Mouse (Mus musculus) liver, embryonic 13.5 days (tissue): ENCODE results near the gene Strc. TPM values are rescaled to one million over a fixed set of nuclear protein-coding genes. Genes with fewer than 3 reads are reported as not detected.

Experiments
- ATAC-seq: fragments of 200-750 bp; cut with Nextera tagmentation; 2 replicates; pipeline ENCODE4 v1.8.0; 2017; ENCODE audit warnings: low read depth, mild to moderate bottlenecking, moderate number of reproducible peaks, moderate library complexity
- DNase-seq: peaks from one replicate; pipeline ENCODE4 v3.0.0; 2022
- H3K27ac ChIP-seq: fragments of 300-500 bp; sonication (generic); 2 replicates; pipeline ENCODE4 v1.5.1; 2015; ENCODE audit warnings: moderate library complexity, mild to moderate bottlenecking, inconsistent platforms
- H3K27me3 ChIP-seq: fragments of 300-500 bp; sonication (generic); 2 replicates; pipeline ENCODE4 v1.6.1; 2015; ENCODE audit warnings: mild to moderate bottlenecking, inconsistent platforms
- H3K36me3 ChIP-seq: fragments of 300-500 bp; sonication (generic); 2 replicates; pipeline ENCODE4 v1.6.1; 2015; ENCODE audit warnings: mild to moderate bottlenecking, inconsistent platforms
- H3K4me1 ChIP-seq: fragments of 300-500 bp; sonication (generic); replicated peaks from 2 replicates; pipeline ENCODE4 v1.6.1; 2015; ENCODE audit warnings: inconsistent platforms
- H3K4me2 ChIP-seq: fragments of 300-500 bp; sonication (generic); 2 replicates; pipeline ENCODE4 v1.6.1; 2015; ENCODE audit warnings: inconsistent platforms, mild to moderate bottlenecking, moderate library complexity
- H3K4me3 ChIP-seq: fragments of 300-500 bp; sonication (generic); replicated peaks from 2 replicates; pipeline ENCODE4 v1.5.1; 2015; ENCODE audit warnings: mild to moderate bottlenecking, inconsistent platforms
- H3K9ac ChIP-seq: fragments of 300-500 bp; sonication (generic); 2 replicates; pipeline ENCODE4 v1.6.1; 2015; ENCODE audit warnings: mild to moderate bottlenecking, inconsistent platforms
- H3K9me3 ChIP-seq: fragments of 300-500 bp; sonication (generic); replicated peaks from 2 replicates; pipeline ENCODE4 v1.6.1; 2016; ENCODE audit warnings: inconsistent platforms
- WGBS: fragments of 180-500 bp; shearing (Covaris S2); methylation state at CpG from one replicate; pipeline ENCODE4 v1.1.7; 2015; ENCODE audit not compliant: insufficient replicate concordance; 5-methylcytosine and 5-hydroxymethylcytosine counted together
- polyA plus RNA-seq: library from polyadenylated mRNA; unstranded; fragments of >200 nt; fragmentation: Nextera tagmentation; extraction: Ambion mirVana; gene quantifications from 2 replicates; pipeline ENCODE4 v1.2.1, GENCODE M21; 2015

Gene Strc
- polyA plus RNA-seq, 1 experiment from 2014 or later, result not detected

- H3K27ac ChIP-seq, result no peak overlapping the region
- H3K4me2 ChIP-seq, result no peak overlapping the region
- DNase-seq, result peak; percentile 55
- peaks cover 12% of the 10 kb centered on the region for H3K4me1 ChIP-seq
- no peaks in the 10 kb centered on the region for H3K36me3 ChIP-seq
- WGBS, result 24% methylated on average over 4 of the region's 4 CpGs
- no peak overlapping the region for H3K4me3 ChIP-seq
- H3K27me3 ChIP-seq, result no peaks in the 10 kb centered on the region
- no peak overlapping the region for H3K9ac ChIP-seq
- H3K9me3 ChIP-seq, result no peaks in the 10 kb centered on the region
- ATAC-seq, result peak; percentile 27; the same call in 1 of the 2 replicates
These were observed 21.2 kb upstream of the Strc start for GRCm38 (mm10) chr2:121408160-121408559.

GRCm38 (mm10) chr2:121403296-121403695, 16.3 kb upstream of the Strc start:
- no peak overlapping the region for H3K9ac ChIP-seq
- H3K4me1 ChIP-seq, result no peaks in the 10 kb centered on the region
- H3K27me3 ChIP-seq, result no peaks in the 10 kb centered on the region
- ATAC-seq (no peak), DNase-seq (no peak)
- no peak overlapping the region for H3K4me3 ChIP-seq
- H3K9me3 ChIP-seq, result no peaks in the 10 kb centered on the region
- no peak overlapping the region for H3K4me2 ChIP-seq
- H3K36me3 ChIP-seq, result no peaks in the 10 kb centered on the region
- no peak overlapping the region for H3K27ac ChIP-seq

GRCm38 (mm10) chr2:121396624-121397023, 9.7 kb upstream of the Strc start:
- no peaks in the 10 kb centered on the region for H3K4me1 ChIP-seq
- H3K4me3 ChIP-seq, result no peak overlapping the region
- no peak overlapping the region for H3K9ac ChIP-seq
- no peak overlapping the region for H3K27ac ChIP-seq
- no peaks in the 10 kb centered on the region for H3K36me3 ChIP-seq
- 16% methylated on average over 8 of the region's 8 CpGs for WGBS
- H3K27me3 ChIP-seq, result no peaks in the 10 kb centered on the region
- no peak overlapping the region for H3K4me2 ChIP-seq
- no peaks in the 10 kb centered on the region for H3K9me3 ChIP-seq
- DNase-seq, result peak; percentile 40
- ATAC-seq, result no peak

GRCm38 (mm10) chr2:121374766-121375165, 12.2 kb downstream of the Strc start:
- Histone ChIP-seq H3K9ac (no peak overlapping the region), H3K4me1 (no peaks in the 10 kb centered on the region), H3K4me2 (no peak overlapping the region), H3K9me3 (no peaks in the 10 kb centered on the region), H3K36me3 (no peaks in the 10 kb centered on the region), H3K4me3 (no peak overlapping the region), H3K27me3 (no peaks in the 10 kb centered on the region), H3K27ac (no peak overlapping the region)
- WGBS, result 27% methylated on average over 2 of the region's 2 CpGs
- ATAC-seq, result no peak
- DNase-seq, result no peak

GRCm38 (mm10) chr2:121372266-121372665, 14.7 kb downstream of the Strc start:
- no peak overlapping the region for H3K9ac ChIP-seq
- no peaks in the 10 kb centered on the region for H3K36me3 ChIP-seq
- H3K27me3 ChIP-seq, result no peaks in the 10 kb centered on the region
- WGBS, result 68% methylated on average over 3 of the region's 3 CpGs
- no peaks in the 10 kb centered on the region for H3K9me3 ChIP-seq
- no peak overlapping the region for H3K27ac ChIP-seq
- no peak overlapping the region for H3K4me3 ChIP-seq
- ATAC-seq (no peak), DNase-seq (no peak)
- H3K4me1 ChIP-seq, result no peaks in the 10 kb centered on the region
- H3K4me2 ChIP-seq, result no peak overlapping the region

GRCm38 (mm10) chr2:121370921-121371320, 16.0 kb downstream of the Strc start:
- H3K9ac ChIP-seq, result no peak overlapping the region
- ATAC-seq (no peak), DNase-seq (no peak)
- no peaks in the 10 kb centered on the region for H3K36me3 ChIP-seq
- H3K4me2 ChIP-seq, result no peak overlapping the region
- no peaks in the 10 kb centered on the region for H3K27me3 ChIP-seq
- H3K27ac ChIP-seq, result no peak overlapping the region
- H3K9me3 ChIP-seq, result no peaks in the 10 kb centered on the region
- H3K4me3 ChIP-seq, result no peak overlapping the region
- no peaks in the 10 kb centered on the region for H3K4me1 ChIP-seq
- 58% methylated on average over 5 of the region's 5 CpGs for WGBS

GRCm38 (mm10) chr2:121368831-121369230, 18.1 kb downstream of the Strc start:
- Histone ChIP-seq H3K9ac (no peak overlapping the region), H3K36me3 (no peaks in the 10 kb centered on the region), H3K4me1 (no peaks in the 10 kb centered on the region), H3K27ac (no peak overlapping the region), H3K4me2 (no peak overlapping the region), H3K27me3 (no peaks in the 10 kb centered on the region), H3K9me3 (no peaks in the 10 kb centered on the region), H3K4me3 (no peak overlapping the region)
- 63% methylated on average over 2 of the region's 2 CpGs for WGBS
- no peak for DNase-seq
- no peak for ATAC-seq

- no peak overlapping the region for H3K9ac ChIP-seq
- 65% methylated on average over 3 of the region's 3 CpGs for WGBS
- peaks cover 2% of the 10 kb centered on the region for H3K4me1 ChIP-seq
- peaks cover 23% of the 10 kb centered on the region for H3K27me3 ChIP-seq
- H3K27ac ChIP-seq, result no peak overlapping the region
- DNase-seq (no peak), ATAC-seq (no peak)
- no peaks in the 10 kb centered on the region for H3K36me3 ChIP-seq
- no peak overlapping the region for H3K4me3 ChIP-seq
- H3K9me3 ChIP-seq, result no peaks in the 10 kb centered on the region
- H3K4me2 ChIP-seq, result no peak overlapping the region
These were observed 23.3 kb downstream of the Strc start for GRCm38 (mm10) chr2:121363656-121364055.

- no peak overlapping the region for H3K9ac ChIP-seq
- no peaks in the 10 kb centered on the region for H3K9me3 ChIP-seq
- H3K4me2 ChIP-seq, result no peak overlapping the region
- ATAC-seq (no peak), DNase-seq (no peak)
- no peak overlapping the region for H3K27ac ChIP-seq
- H3K4me1 ChIP-seq, result peaks cover 10% of the 10 kb centered on the region
- H3K27me3 ChIP-seq, result peaks cover 55% of the 10 kb centered on the region
- no peaks in the 10 kb centered on the region for H3K36me3 ChIP-seq
- H3K4me3 ChIP-seq, result no peak overlapping the region
- 45% methylated on average over 4 of the region's 4 CpGs for WGBS
These were observed 27.5 kb downstream of the Strc start for GRCm38 (mm10) chr2:121359461-121359860.

- H3K27me3 ChIP-seq, result peaks cover 60% of the 10 kb centered on the region
- DNase-seq, result peak; percentile 17
- no peak overlapping the region for H3K27ac ChIP-seq
- no peaks in the 10 kb centered on the region for H3K9me3 ChIP-seq
- H3K4me1 ChIP-seq, result peaks cover 16% of the 10 kb centered on the region
- no peak for ATAC-seq
- H3K9ac ChIP-seq, result no peak overlapping the region
- no peak overlapping the region for H3K4me3 ChIP-seq
- no peaks in the 10 kb centered on the region for H3K36me3 ChIP-seq
- 0% methylated on average over 16 of the region's 16 CpGs for WGBS
- 0 out of 2 replicates have a peak overlapping the region, but pooled peaks have one; percentile 0 for H3K4me2 ChIP-seq
These were observed 28.6 kb downstream of the Strc start for GRCm38 (mm10) chr2:121358381-121358780.

GRCm38 (mm10) chr2:121357961-121358360, 29.0 kb downstream of the Strc start:
- no peak overlapping the region for H3K27ac ChIP-seq
- no peak overlapping the region for H3K4me3 ChIP-seq
- H3K27me3 ChIP-seq, result peaks cover 60% of the 10 kb centered on the region
- DNase-seq (no peak), ATAC-seq (no peak)
- H3K9ac ChIP-seq, result no peak overlapping the region
- H3K4me2 ChIP-seq, result no peak overlapping the region
- no peaks in the 10 kb centered on the region for H3K9me3 ChIP-seq
- no peaks in the 10 kb centered on the region for H3K36me3 ChIP-seq
- peaks cover 16% of the 10 kb centered on the region for H3K4me1 ChIP-seq
- 0% methylated on average over 4 of the region's 4 CpGs for WGBS

GRCm38 (mm10) chr2:121357494-121357893, 29.5 kb downstream of the Strc start, which contains the start of gene Ckmt1:
Gene Ckmt1 (plus strand): TSS chr2:121357714.
- H3K4me3 ChIP-seq, result no peak within 1 kb of the TSS
- H3K9ac ChIP-seq, result no peak within 1 kb of the TSS
- H3K9me3 ChIP-seq, result no peaks in the 10 kb centered on the region
- peaks cover 16% of the 10 kb centered on the region for H3K4me1 ChIP-seq
- H3K4me2 ChIP-seq, result 0 out of 2 replicates have a peak within 1 kb of the TSS, but pooled peaks have one; percentile 0
- ATAC-seq (no peak), DNase-seq (no peak)
- no peaks in the 10 kb centered on the region for H3K36me3 ChIP-seq
- 39% methylated on average over 5 of the region's 5 CpGs for WGBS
- H3K27ac ChIP-seq, result no peak within 1 kb of the TSS
- peaks cover 60% of the 10 kb centered on the region for H3K27me3 ChIP-seq
